Mouse (Mus musculus): ENCODE measurements around the gene Ifi214.

- TF ChIP-seq CTCF (IDR thresholded peaks at IDR 0.05; ENCODE audit: low read depth) (no peak), EP300 (IDR thresholded peaks at IDR 0.05; ENCODE audit: low read depth) (no peak)
These were observed 44.3 kb upstream of the Ifi214 start for GRCm38 (mm10) chr1:173579921-173580585.

All from heart, postnatal 0 days (tissue).